ENCODE assay signal across 7 mouse cellular contexts in the genomic region with DNA sequence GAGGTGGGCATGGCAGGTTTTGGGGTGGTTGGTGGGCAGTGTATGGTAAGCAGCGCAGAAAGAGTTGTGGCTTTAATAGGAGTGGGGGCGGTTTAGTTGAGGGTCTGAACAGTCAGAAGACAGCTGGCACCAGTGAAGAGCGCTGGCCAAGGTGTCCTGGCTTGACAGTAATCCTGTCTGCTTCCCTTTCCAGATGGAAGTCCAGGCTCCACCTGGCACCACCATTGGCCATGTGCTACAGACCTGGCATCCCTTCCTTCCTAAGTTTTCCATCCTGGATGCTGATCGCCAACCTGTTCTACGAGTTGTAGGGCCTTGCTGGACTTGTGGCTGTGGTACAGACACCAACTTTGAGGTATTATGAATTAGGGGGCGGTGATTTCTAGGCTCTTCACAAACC. TPM values are rescaled to one million over a fixed set of nuclear protein-coding genes. Genes with fewer than 3 reads are reported as not detected.
DNase-seq lines count a peak whose midpoint lies in the region; ATAC-seq and TF ChIP-seq lines count a peak whose summit lies in the region.

No protein-coding gene starts in this region.

- no peaks in the 10 kb centered on the region for H3K27me3 ChIP-seq in lung, embryonic 16.5 days (ENCODE audit: control insufficient read depth, insufficient read depth, low read depth, low read length)
- no peaks in the 10 kb centered on the region for H3K27me3 ChIP-seq in embryonic facial prominence, embryonic 15.5 days
- no peaks in the 10 kb centered on the region for H3K27me3 ChIP-seq in limb, embryonic 14.5 days (ENCODE audit: control insufficient read depth, insufficient read depth, low read length)
- no peaks in the 10 kb centered on the region for H3K27me3 ChIP-seq in stomach, embryonic 15.5 days (replicated peaks)

- peaks cover 16% of the 10 kb centered on the region for H3K4me1 ChIP-seq in lung, embryonic 16.5 days (replicated peaks; ENCODE audit: control insufficient read depth, insufficient read depth, low read length)
- peaks cover 51% of the 10 kb centered on the region for H3K4me1 ChIP-seq in embryonic facial prominence, embryonic 15.5 days
- H3K4me1 ChIP-seq in limb, embryonic 14.5 days (ENCODE audit: control insufficient read depth, insufficient read depth, low read length): peaks cover 17% of the 10 kb centered on the region
- peaks cover 21% of the 10 kb centered on the region for H3K4me1 ChIP-seq in stomach, embryonic 15.5 days

- H3K27ac ChIP-seq in lung, embryonic 16.5 days (ENCODE audit: low read length): no peak overlapping the region
- no peak overlapping the region for H3K27ac ChIP-seq in embryonic facial prominence, embryonic 15.5 days (replicated peaks)
- H3K27ac ChIP-seq in limb, embryonic 14.5 days (replicated peaks; ENCODE audit: low read depth, low read length): no peak overlapping the region
- H3K27ac ChIP-seq in stomach, embryonic 15.5 days: no peak overlapping the region

- no peak overlapping the region; the same call in 1 of the 2 replicates for H3K4me3 ChIP-seq in lung, embryonic 16.5 days (ENCODE audit: low read length)
- peak overlapping the region; percentile 68 for H3K4me3 ChIP-seq in embryonic facial prominence, embryonic 15.5 days (replicated peaks)
- H3K4me3 ChIP-seq in limb, embryonic 14.5 days (replicated peaks; ENCODE audit: low read length): peak overlapping the region; percentile 68
- peak overlapping the region; percentile 72 for H3K4me3 ChIP-seq in stomach, embryonic 15.5 days (replicated peaks)

- H3K9me3 ChIP-seq in lung, embryonic 16.5 days (ENCODE audit: control insufficient read depth, low read length): no peaks in the 10 kb centered on the region
- H3K9me3 ChIP-seq in embryonic facial prominence, embryonic 15.5 days (replicated peaks): no peaks in the 10 kb centered on the region
- no peaks in the 10 kb centered on the region for H3K9me3 ChIP-seq in limb, embryonic 14.5 days (ENCODE audit: control insufficient read depth, low read length)
- H3K9me3 ChIP-seq in stomach, embryonic 15.5 days: no peaks in the 10 kb centered on the region

- no peak for ATAC-seq in lung, embryonic 16.5 days (ENCODE audit: low read depth)
- no peak for ATAC-seq in embryonic facial prominence, embryonic 15.5 days (ENCODE audit: insufficient number of reproducible peaks, low FRiP score, low TSS enrichment, low read depth)
- ATAC-seq in limb, embryonic 14.5 days (ENCODE audit: low FRiP score, low read depth): no peak
- no peak for ATAC-seq in stomach, embryonic 15.5 days (ENCODE audit: insufficient read depth, low FRiP score, low read depth)

- H3K36me3 ChIP-seq in lung, embryonic 16.5 days (ENCODE audit: control insufficient read depth, insufficient read depth, low read length): peaks cover 34% of the 10 kb centered on the region
- peaks cover 50% of the 10 kb centered on the region for H3K36me3 ChIP-seq in embryonic facial prominence, embryonic 15.5 days
- H3K36me3 ChIP-seq in limb, embryonic 14.5 days (ENCODE audit: control insufficient read depth, insufficient read depth, low read length): peaks cover 41% of the 10 kb centered on the region
- peaks cover 44% of the 10 kb centered on the region for H3K36me3 ChIP-seq in stomach, embryonic 15.5 days

- no peak overlapping the region for H3K9ac ChIP-seq in lung, embryonic 16.5 days (ENCODE audit: low read length)
- H3K9ac ChIP-seq in embryonic facial prominence, embryonic 15.5 days: no peak overlapping the region
- no peak overlapping the region for H3K9ac ChIP-seq in limb, embryonic 14.5 days (ENCODE audit: low read depth, low read length, severe bottlenecking)
- H3K9ac ChIP-seq in stomach, embryonic 15.5 days: no peak overlapping the region

- WGBS in lung, embryonic 16.5 days: 92% methylated on average over 6 of the region's 6 CpGs
- 94% methylated on average over 6 of the region's 6 CpGs for WGBS in embryonic facial prominence, embryonic 15.5 days
- whole genome bisulfite sequencing in limb, embryonic 14.5 days: 98% methylated on average over 6 of the region's 6 CpGs
- WGBS in stomach, embryonic 15.5 days: 95% methylated on average over 6 of the region's 6 CpGs

- peak overlapping the region; percentile 96 for H3K4me2 ChIP-seq in lung, embryonic 16.5 days (ENCODE audit: low read depth, low read length)
- H3K4me2 ChIP-seq in embryonic facial prominence, embryonic 15.5 days (replicated peaks): peak overlapping the region; percentile 80
- peak overlapping the region; percentile 93; the same call in 1 of the 2 replicates for H3K4me2 ChIP-seq in limb, embryonic 14.5 days (replicated peaks; ENCODE audit: low read depth, low read length, severe bottlenecking)
- H3K4me2 ChIP-seq in stomach, embryonic 15.5 days: peak overlapping the region; percentile 84

- TF ChIP-seq POLR2A in limb, embryonic 14.5 days (IDR thresholded peaks at IDR 0.05; ENCODE audit: borderline replicate concordance, extremely low read depth, insufficient read depth, insufficient read length): no peak

- no peak for DNase-seq in lung, postnatal 4 days
- DNase-seq in limb, embryonic 14.5 days (ENCODE audit: low spot score): no peak
- DNase-seq in embryo, embryonic 10 days (ENCODE audit: low spot score): no peak
- DNase-seq in kidney, postnatal 10 days: no peak

RNA-seq across cellular contexts. Expression of a gene that starts 1.8 kb away (rescaled TPM):
- 115 and 137 TPM in 2 replicates for polyA plus RNA-seq in lung, embryonic 16.5 days (2015; fragmentation: Nextera tagmentation; extraction: Ambion mirVana)
- polyA plus RNA-seq in embryonic facial prominence, embryonic 15.5 days (2015; fragmentation: Nextera tagmentation; extraction: Ambion mirVana): 126 and 148 TPM in 2 replicates
- 190 and 214 TPM in 2 replicates for polyA plus RNA-seq in limb, embryonic 14.5 days (2012; rRNA removed)
- polyA plus RNA-seq in limb, embryonic 14.5 days (2014; fragmentation: Nextera tagmentation; extraction: Ambion mirVana): 137 and 140 TPM in 2 replicates
- polyA plus RNA-seq in stomach, embryonic 15.5 days (2015; fragmentation: Nextera tagmentation; extraction: Ambion mirVana): 80.8 and 81.3 TPM in 2 replicates

RNA-seq across cellular contexts. Expression of a gene that starts 9.7 kb away (rescaled TPM):
- polyA plus RNA-seq in lung, embryonic 16.5 days (2015; fragmentation: Nextera tagmentation; extraction: Ambion mirVana): 443 and 452 TPM in 2 replicates
- polyA plus RNA-seq in embryonic facial prominence, embryonic 15.5 days (2015; fragmentation: Nextera tagmentation; extraction: Ambion mirVana): 388 and 399 TPM in 2 replicates
- 240 and 292 TPM in 2 replicates for polyA plus RNA-seq in limb, embryonic 14.5 days (2012; rRNA removed)
- polyA plus RNA-seq in limb, embryonic 14.5 days (2014; fragmentation: Nextera tagmentation; extraction: Ambion mirVana): 368 and 382 TPM in 2 replicates
- 400 and 416 TPM in 2 replicates for polyA plus RNA-seq in stomach, embryonic 15.5 days (2015; fragmentation: Nextera tagmentation; extraction: Ambion mirVana)

RNA-seq across cellular contexts. Expression of a gene that starts 10.4 kb away (rescaled TPM):
- 4.4 and 5.0 TPM in 2 replicates for polyA plus RNA-seq in lung, embryonic 16.5 days (2015; fragmentation: Nextera tagmentation; extraction: Ambion mirVana)
- polyA plus RNA-seq in embryonic facial prominence, embryonic 15.5 days (2015; fragmentation: Nextera tagmentation; extraction: Ambion mirVana): 10.6 and 11.6 TPM in 2 replicates
- 96.0 and 123 TPM in 2 replicates for polyA plus RNA-seq in limb, embryonic 14.5 days (2012; rRNA removed)
- polyA plus RNA-seq in limb, embryonic 14.5 days (2014; fragmentation: Nextera tagmentation; extraction: Ambion mirVana): 11.1 and 13.4 TPM in 2 replicates
- polyA plus RNA-seq in stomach, embryonic 15.5 days (2015; fragmentation: Nextera tagmentation; extraction: Ambion mirVana): 6.3 and 7.4 TPM in 2 replicates

RNA-seq across cellular contexts. Expression of a gene that starts 10.5 kb away (rescaled TPM):
- 10.8 and 11.8 TPM in 2 replicates for polyA plus RNA-seq in lung, embryonic 16.5 days (2015; fragmentation: Nextera tagmentation; extraction: Ambion mirVana)
- 6.9 TPM in 2 replicates for polyA plus RNA-seq in embryonic facial prominence, embryonic 15.5 days (2015; fragmentation: Nextera tagmentation; extraction: Ambion mirVana)
- polyA plus RNA-seq in limb, embryonic 14.5 days (2012; rRNA removed): 2.8 TPM in 2 replicates
- 3.2 and 3.3 TPM in 2 replicates for polyA plus RNA-seq in limb, embryonic 14.5 days (2014; fragmentation: Nextera tagmentation; extraction: Ambion mirVana)
- 12.9 and 15.4 TPM in 2 replicates for polyA plus RNA-seq in stomach, embryonic 15.5 days (2015; fragmentation: Nextera tagmentation; extraction: Ambion mirVana)

RNA-seq across cellular contexts. Expression of a gene that starts 26.0 kb away (rescaled TPM):
- not detected in 2 replicates for polyA plus RNA-seq in lung, embryonic 16.5 days (2015; fragmentation: Nextera tagmentation; extraction: Ambion mirVana)
- 0.16 and 0.38 TPM in 2 replicates for polyA plus RNA-seq in embryonic facial prominence, embryonic 15.5 days (2015; fragmentation: Nextera tagmentation; extraction: Ambion mirVana)
- polyA plus RNA-seq in limb, embryonic 14.5 days (2012; rRNA removed): 0.65 and 0.79 TPM in 2 replicates
- 0.18 TPM in 1 of 2 replicates, not detected in the other for polyA plus RNA-seq in limb, embryonic 14.5 days (2014; fragmentation: Nextera tagmentation; extraction: Ambion mirVana)
- not detected in 2 replicates for polyA plus RNA-seq in stomach, embryonic 15.5 days (2015; fragmentation: Nextera tagmentation; extraction: Ambion mirVana)
